Mouse (Mus musculus) adipose tissue, adult 10 weeks (tissue): ENCODE measurements around the gene Arl13a. TPM values are rescaled to one million over a fixed set of nuclear protein-coding genes. Genes with fewer than 3 reads are reported as not detected.

Experiments used
- polyA plus RNA-seq: library from polyadenylated mRNA; stranded (reverse); fragments of 350-450 nt; fragmentation: Illumina TruSeq; extraction: RNeasy Lipid Tissue Mini Kit (QIAGEN cat#74804); gene quantifications from one replicate; pipeline ENCODE4 v1.2.3, GENCODE M21; 2014; ENCODE audit warnings: low read depth, low replicate concordance

Gene Arl13a
- polyA plus RNA-seq: 1.2 TPM

DNA sequence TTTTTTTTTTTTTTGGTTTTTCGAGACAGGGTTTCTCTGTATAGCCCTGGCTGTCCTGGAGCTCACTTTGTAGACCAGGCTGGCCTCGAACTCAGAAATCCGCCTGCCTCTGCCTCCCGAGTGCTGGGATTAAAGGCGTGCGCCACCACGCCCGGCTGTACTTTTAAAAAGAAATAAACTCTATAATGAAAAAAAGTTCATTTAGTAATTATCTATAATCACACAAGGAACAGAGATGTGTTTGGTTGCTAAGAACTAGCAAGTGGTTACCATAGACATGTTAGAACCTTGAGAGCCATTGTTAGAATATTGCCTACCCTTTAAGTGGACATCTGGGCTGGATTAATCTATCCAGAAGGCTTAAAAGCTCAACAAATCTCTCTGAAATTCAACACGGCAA is at the start of gene Arl13a:
Gene Arl13a (plus strand): TSS at position 301 of the 400 bp plus-strand sequence.

DNA sequence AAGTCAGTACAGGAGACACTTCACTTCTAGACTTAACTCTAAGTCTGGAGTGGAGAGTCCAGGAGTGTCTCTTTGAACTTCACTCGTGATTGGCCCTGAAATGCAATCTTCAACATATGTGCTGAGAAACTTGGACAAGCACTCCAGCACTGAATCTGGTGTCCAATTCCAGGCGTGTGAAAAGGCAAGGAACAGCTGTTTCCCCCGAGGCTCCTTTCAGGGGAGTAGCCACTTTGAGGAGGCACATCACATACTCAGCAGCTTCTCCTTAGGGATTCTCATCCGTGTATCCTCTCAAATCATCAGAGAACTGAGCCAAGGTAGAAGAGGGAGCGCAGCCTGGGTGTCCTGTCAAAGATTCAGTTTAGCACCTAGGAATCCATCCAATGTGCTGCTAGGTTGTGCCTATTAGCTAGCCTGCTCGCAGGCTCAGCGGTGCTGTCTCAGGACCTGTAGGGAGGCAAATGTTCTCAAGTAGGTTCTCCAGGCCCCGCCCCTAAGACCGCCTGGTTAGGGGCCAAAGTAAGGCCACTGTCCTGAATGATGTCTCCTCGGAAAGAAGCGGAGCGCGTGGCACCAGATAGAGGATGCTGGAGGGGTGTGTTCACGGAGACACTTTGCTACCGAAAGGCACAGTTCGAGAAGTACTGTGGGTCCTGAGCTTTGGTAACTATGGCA is 25.1 kb upstream of the Arl13a start, which contains the start of gene Xkrx:
Gene Xkrx (minus strand): TSS at position 34 of the 678 bp plus-strand sequence.

DNA sequence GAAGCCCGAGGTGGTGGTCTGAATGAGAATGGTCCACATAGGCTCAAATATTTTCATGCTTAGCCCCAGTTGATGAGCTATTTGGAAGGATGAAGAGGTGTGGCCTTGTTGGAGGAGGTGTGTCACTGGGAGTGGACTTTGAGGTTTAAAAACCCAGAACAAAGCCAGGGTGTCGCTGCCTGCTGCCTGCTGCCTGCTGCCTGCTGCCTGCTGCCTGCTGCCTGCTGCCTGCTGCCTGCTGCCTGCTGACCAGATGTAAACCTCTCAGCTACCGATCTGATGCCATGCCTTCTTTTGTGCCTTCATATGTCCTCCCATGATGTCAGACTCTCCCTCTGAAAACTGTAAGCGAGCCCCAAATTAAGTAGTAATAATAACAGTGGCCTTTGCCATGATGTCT is 34.6 kb downstream of the Arl13a start, which contains the start of gene Nox1:
Gene Nox1 (minus strand): TSS at position 101 of the 400 bp plus-strand sequence.

Other genes with a start within 250 kb of the Arl13a start
- gene Sytl4, start 205.7 kb upstream of the Arl13a start, polyA plus RNA-seq: 130 TPM
- 35.9 TPM for gene Cstf2, start 128.3 kb upstream of the Arl13a start, polyA plus RNA-seq
- gene Xkrx, start 25.4 kb upstream of the Arl13a start, polyA plus RNA-seq: 16.2 TPM
- gene Nox1, start 34.5 kb downstream of the Arl13a start, polyA plus RNA-seq: 0.36 TPM
- 15.2 TPM for gene Trmt2b, start 89.5 kb downstream of the Arl13a start, polyA plus RNA-seq
- 2.4 TPM for gene Tmem35a, start 107.7 kb downstream of the Arl13a start, polyA plus RNA-seq
- 0.58 TPM for gene Cenpi, start 120.6 kb downstream of the Arl13a start, polyA plus RNA-seq
- gene Drp2, start 217.1 kb downstream of the Arl13a start, polyA plus RNA-seq: 1.3 TPM